Mouse (Mus musculus) embryo, embryonic 9.5 days (tissue): ENCODE results near the gene Myocd.

Experiments
- DNase-seq: peaks from one replicate; pipeline ENCODE4 v3.0.0-alpha.2; 2017; ENCODE audit errors: extremely low spot score

The Myocd gene

DNA sequence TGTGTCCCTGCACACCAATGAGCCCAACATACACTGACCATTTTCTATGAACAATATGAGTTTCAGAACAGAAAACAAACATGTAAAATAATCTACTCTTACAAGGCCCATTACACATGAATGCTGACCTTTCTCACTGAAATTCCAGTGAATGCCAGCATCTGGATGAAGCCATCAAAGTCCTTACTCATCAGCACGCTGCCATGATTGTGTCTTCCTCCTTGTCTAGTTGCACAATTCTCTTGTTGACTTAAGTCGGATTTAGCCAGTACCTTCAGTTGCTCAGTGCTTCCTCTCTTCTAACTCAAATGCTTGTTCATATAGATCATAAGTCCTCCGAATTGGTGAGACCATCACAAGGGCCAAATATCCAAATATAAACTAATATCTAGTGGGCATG is 130.8 kb downstream of the Myocd start:
- DNase-seq = no peak

- DNase-seq = no peak
These were observed 132.6 kb downstream of the Myocd start for GRCm38 (mm10) chr11:65137145-65137652.

DNA sequence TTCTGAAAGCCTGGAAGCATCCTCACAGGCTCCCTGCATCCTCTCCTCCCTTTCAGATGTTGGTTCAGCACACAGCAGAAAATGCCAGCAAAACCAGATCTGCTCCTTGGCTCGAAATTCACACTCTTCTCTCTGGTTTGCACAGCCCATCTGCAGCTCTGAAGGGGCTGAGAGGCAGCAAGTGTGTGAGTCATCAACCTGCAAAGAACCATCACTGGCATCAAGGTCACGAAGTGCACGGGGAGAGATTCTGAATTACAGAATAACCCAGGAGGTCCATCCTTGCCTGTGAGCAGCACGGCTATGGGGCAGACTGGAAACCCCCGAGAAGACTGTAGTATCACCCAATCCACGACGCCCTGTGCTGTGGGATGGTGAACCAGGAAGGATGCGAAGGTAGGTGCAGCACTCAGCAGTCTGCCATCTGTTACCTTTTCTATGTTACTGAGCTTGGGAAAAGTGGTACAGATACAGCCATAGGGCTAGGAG is 134.5 kb downstream of the Myocd start:
- no peak for DNase-seq

- DNase-seq = no peak
These were observed 136.1 kb downstream of the Myocd start for GRCm38 (mm10) chr11:65133661-65134060.

DNA sequence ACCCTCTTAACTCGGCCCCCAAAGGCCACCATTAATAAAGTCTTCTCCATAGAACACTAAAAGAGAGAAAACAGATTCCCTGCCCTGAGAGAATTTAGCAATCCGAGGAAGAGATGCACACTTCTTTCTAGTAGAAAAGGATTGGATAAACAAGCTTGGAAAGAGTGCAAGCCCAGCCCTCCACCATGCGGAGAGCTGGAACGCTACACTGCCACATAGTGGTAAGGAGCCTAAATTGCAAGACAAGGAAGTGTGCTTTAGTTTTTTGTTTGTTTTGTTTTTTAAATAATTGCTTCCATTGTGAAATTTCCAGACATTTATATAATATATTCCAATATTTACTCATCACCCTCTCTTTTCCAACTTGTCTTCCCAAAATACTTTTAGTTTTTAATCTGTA is 140.7 kb downstream of the Myocd start:
- DNase-seq = no peak

GRCm38 (mm10) chr11:65128666-65129065 is 141.1 kb downstream of the Myocd start:
- DNase-seq = no peak

- DNase-seq = no peak
These were observed 143.2 kb downstream of the Myocd start for GRCm38 (mm10) chr11:65126566-65126965.
